Mouse (Mus musculus) heart, postnatal 0 days (tissue): Measurements from ENCODE around the gene Pclo. TPM values are rescaled to one million over a fixed set of nuclear protein-coding genes. Genes with fewer than 3 reads are reported as not detected.

Experiments used
- ATAC-seq: fragments of 200-750 bp; cut with Nextera tagmentation; 2 replicates; pipeline ENCODE4 v1.8.0; 2017; ENCODE audit warnings: low read depth, moderate number of reproducible peaks, moderate library complexity; ENCODE audit not compliant: insufficient read depth
- DNase-seq: peaks from one replicate; pipeline ENCODE4 v3.0.0-alpha.2; 2016; ENCODE audit warnings: low spot score
- H3K27ac ChIP-seq: fragments of 300-500 bp; sonication (generic); 2 replicates; pipeline ENCODE4 v1.5.1; 2014; ENCODE audit warnings: low read depth, mild to moderate bottlenecking
- H3K27me3 ChIP-seq: fragments of 300-500 bp; sonication (generic); 2 replicates; pipeline ENCODE4 v1.6.1; 2014; ENCODE audit warnings: low read length, mixed read lengths; ENCODE audit not compliant: control insufficient read depth, insufficient read depth
- H3K36me3 ChIP-seq: fragments of 300-500 bp; sonication (generic); replicated peaks from 2 replicates; pipeline ENCODE4 v1.6.1; 2014; ENCODE audit warnings: low read length, mixed read lengths; ENCODE audit not compliant: control insufficient read depth, insufficient read depth
- H3K4me1 ChIP-seq: fragments of 300-500 bp; sonication (generic); 2 replicates; pipeline ENCODE4 v1.6.1; 2014; ENCODE audit warnings: antibody characterized with exemption; ENCODE audit not compliant: control insufficient read depth, insufficient read depth
- H3K4me2 ChIP-seq: fragments of 300-500 bp; sonication (generic); 2 replicates; pipeline ENCODE4 v1.6.1; 2014; ENCODE audit warnings: low read depth, mild to moderate bottlenecking, low read length, moderate library complexity
- H3K4me3 ChIP-seq: fragments of 300-500 bp; sonication (generic); 2 replicates; pipeline ENCODE4 v1.5.1; 2014; ENCODE audit warnings: low read depth, low read length
- H3K9ac ChIP-seq: fragments of 300-500 bp; sonication (generic); replicated peaks from 2 replicates; pipeline ENCODE4 v1.6.1; 2014; ENCODE audit warnings: low read depth, low read length, mixed read lengths
- H3K9me3 ChIP-seq: fragments of 300-500 bp; sonication (generic); replicated peaks from 2 replicates; pipeline ENCODE4 v1.6.1; 2016; ENCODE audit warnings: low read length; ENCODE audit not compliant: control insufficient read depth
- CTCF ChIP-seq: IDR thresholded peaks from 2 replicates; pipeline ENCODE4 v1.5.1; 2016; ENCODE audit warnings: antibody characterized with exemption, control low read depth, low read depth
- EP300 ChIP-seq: IDR thresholded peaks from 2 replicates; pipeline ENCODE4 v1.6.1; 2016; ENCODE audit warnings: antibody characterized with exemption, low read depth
- WGBS: fragments of 180-500 bp; shearing (Covaris S2); extraction: QIAGEN DNeasy Blood & Tissue Kit; methylation state at CpG from one replicate; pipeline ENCODE4 v1.1.7; 2014; 5-methylcytosine and 5-hydroxymethylcytosine counted together
- polyA plus RNA-seq: library from polyadenylated mRNA; unstranded; fragments of >200 nt; fragmentation: Nextera tagmentation; extraction: Ambion mirVana; gene quantifications from 2 replicates; pipeline ENCODE4 v1.2.1, GENCODE M21; 2015
- total RNA-seq: library from RNA; depleted of rRNA; stranded (reverse); fragments of >200 nt; gene quantifications from 2 replicates; pipeline ENCODE4 v1.2.3, GENCODE M21; 2014; ENCODE audit warnings: low replicate concordance

Pclo gene
- total and polyA plus RNA-seq, 2 experiments from 2014 or later: 0.04 TPM

DNA sequence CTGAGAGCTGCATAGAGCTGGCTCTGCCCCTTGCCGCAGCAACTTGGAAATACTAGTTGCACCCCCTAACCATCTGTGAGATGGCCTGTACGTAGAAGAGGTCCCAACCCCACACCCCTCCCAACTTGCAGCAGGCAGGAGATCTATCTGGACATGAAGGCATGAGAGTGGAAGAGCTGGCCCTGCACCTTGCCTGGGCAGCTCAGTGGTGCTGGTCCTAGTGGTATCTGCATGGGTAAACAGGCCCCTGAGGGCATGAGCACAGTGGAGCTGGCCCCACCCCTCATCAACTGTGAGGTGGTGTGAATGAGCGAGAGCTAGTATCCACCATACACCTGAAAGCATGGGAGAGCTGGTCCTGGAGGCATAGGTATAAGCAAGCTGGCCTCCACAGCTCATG is 60.9 kb downstream of the Pclo start:
- DNase-seq (no peak), ATAC-seq (no peak)
- no peak overlapping the region for H3K9ac ChIP-seq
- no peak overlapping the region for H3K27ac ChIP-seq
- H3K4me2 ChIP-seq: no peak overlapping the region
- H3K4me3 ChIP-seq: no peak overlapping the region
- H3K9me3 ChIP-seq: no peaks in the 10 kb centered on the region
- H3K27me3 ChIP-seq: no peaks in the 10 kb centered on the region
- H3K4me1 ChIP-seq: no peaks in the 10 kb centered on the region
- H3K36me3 ChIP-seq: no peaks in the 10 kb centered on the region
- 81% methylated on average over 3 of the region's 3 CpGs for WGBS
- TF ChIP-seq EP300: no peak
- TF ChIP-seq CTCF: no peak

GRCm38 (mm10) chr5:14591479-14591878 is 76.8 kb downstream of the Pclo start:
- H3K9ac ChIP-seq: no peak overlapping the region
- H3K27me3 ChIP-seq: no peaks in the 10 kb centered on the region
- no peaks in the 10 kb centered on the region for H3K4me1 ChIP-seq
- H3K36me3 ChIP-seq: no peaks in the 10 kb centered on the region
- H3K4me2 ChIP-seq: no peak overlapping the region
- H3K4me3 ChIP-seq: no peak overlapping the region
- WGBS: 69% methylated on average over 3 of the region's 3 CpGs
- DNase-seq (no peak), ATAC-seq (no peak)
- no peak for TF ChIP-seq EP300
- H3K27ac ChIP-seq: no peak overlapping the region
- H3K9me3 ChIP-seq: no peaks in the 10 kb centered on the region

DNA sequence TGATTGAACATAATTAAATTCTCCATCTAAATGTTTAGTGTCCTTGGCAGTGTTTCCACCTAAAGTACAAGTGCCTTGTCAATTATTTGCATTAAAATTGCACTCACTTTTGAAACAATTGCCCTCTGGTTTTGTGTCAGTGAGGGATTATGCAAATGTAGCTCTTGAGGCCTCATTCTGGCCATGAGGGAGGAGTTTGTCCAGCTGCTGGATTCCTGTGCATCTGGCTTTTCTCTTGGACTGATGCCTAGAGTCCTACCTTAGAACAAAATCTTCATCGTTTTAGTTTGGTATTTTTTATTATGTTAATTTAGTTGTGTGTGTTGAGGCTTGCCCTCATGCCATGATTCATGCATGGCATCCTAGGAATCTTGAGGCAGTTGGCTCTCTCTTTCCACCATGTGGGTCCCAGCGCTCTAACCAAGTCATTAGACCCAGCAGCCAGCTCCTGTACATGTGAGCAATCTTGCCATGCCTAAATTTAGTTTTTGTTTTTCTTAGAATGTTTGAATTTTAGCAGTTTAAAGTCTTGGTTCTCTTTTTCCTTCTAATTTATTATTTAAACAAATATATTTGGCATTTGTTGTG is 80.8 kb downstream of the Pclo start:
- no peak overlapping the region for H3K4me2 ChIP-seq
- no peaks in the 10 kb centered on the region for H3K9me3 ChIP-seq
- TF ChIP-seq CTCF: no peak
- TF ChIP-seq EP300: no peak
- no peaks in the 10 kb centered on the region for H3K36me3 ChIP-seq
- no peak for DNase-seq
- H3K4me1 ChIP-seq: no peaks in the 10 kb centered on the region
- no peaks in the 10 kb centered on the region for H3K27me3 ChIP-seq
- H3K27ac ChIP-seq: no peak overlapping the region
- 55% methylated on average over 2 of the region's 2 CpGs for WGBS
- H3K9ac ChIP-seq: no peak overlapping the region
- H3K4me3 ChIP-seq: no peak overlapping the region
- ATAC-seq: no peak

GRCm38 (mm10) chr5:14608318-14608717 is 93.6 kb downstream of the Pclo start:
- H3K4me2 ChIP-seq: no peak overlapping the region
- no peak overlapping the region for H3K4me3 ChIP-seq
- DNase-seq (no peak), ATAC-seq (no peak)
- WGBS: 45% methylated on average over 1 of the region's 1 CpGs
- H3K27me3 ChIP-seq: no peaks in the 10 kb centered on the region
- H3K4me1 ChIP-seq: no peaks in the 10 kb centered on the region
- H3K27ac ChIP-seq: no peak overlapping the region
- H3K36me3 ChIP-seq: no peaks in the 10 kb centered on the region
- peaks cover 3% of the 10 kb centered on the region; the same call in 1 of the 2 replicates for H3K9me3 ChIP-seq
- no peak overlapping the region for H3K9ac ChIP-seq
- no peak for TF ChIP-seq CTCF
- no peak for TF ChIP-seq EP300

DNA sequence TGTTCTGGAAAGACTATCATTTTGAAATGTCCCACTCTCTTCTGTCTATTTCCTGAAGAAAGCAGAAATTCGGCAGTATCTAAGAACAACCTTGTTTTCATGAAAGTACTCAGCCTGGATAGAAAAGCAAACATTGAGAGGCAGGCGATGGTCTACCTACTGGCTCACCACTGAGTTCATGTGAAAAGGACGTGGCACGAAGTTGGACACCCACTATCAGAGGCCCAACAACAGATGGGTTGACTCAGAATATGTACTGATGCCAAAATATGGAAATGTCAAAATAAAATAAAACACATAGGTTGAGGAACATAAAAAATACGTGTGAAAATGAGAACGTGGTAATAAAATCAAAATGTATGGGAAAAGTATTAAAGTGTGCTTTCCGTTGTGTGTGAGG is 106.4 kb downstream of the Pclo start:
- H3K36me3 ChIP-seq: no peaks in the 10 kb centered on the region
- DNase-seq: no peak
- no peak overlapping the region for H3K4me3 ChIP-seq
- no peaks in the 10 kb centered on the region for H3K4me1 ChIP-seq
- no peak overlapping the region for H3K4me2 ChIP-seq
- H3K27ac ChIP-seq: no peak overlapping the region
- H3K9ac ChIP-seq: no peak overlapping the region
- WGBS: 75% methylated on average over 7 of the region's 7 CpGs
- ATAC-seq: no peak
- H3K27me3 ChIP-seq: no peaks in the 10 kb centered on the region
- TF ChIP-seq CTCF (no peak), EP300 (no peak)
- no peaks in the 10 kb centered on the region for H3K9me3 ChIP-seq

- no peak for TF ChIP-seq CTCF
- no peak for TF ChIP-seq EP300
- no peak overlapping the region for H3K4me2 ChIP-seq
- H3K27me3 ChIP-seq: no peaks in the 10 kb centered on the region
- H3K27ac ChIP-seq: no peak overlapping the region
- 52% methylated on average over 7 of the region's 7 CpGs for WGBS
- DNase-seq: no peak
- H3K9me3 ChIP-seq: no peaks in the 10 kb centered on the region
- H3K4me3 ChIP-seq: no peak overlapping the region
- no peak overlapping the region for H3K9ac ChIP-seq
- no peak for ATAC-seq
- no peaks in the 10 kb centered on the region for H3K36me3 ChIP-seq
- no peaks in the 10 kb centered on the region for H3K4me1 ChIP-seq
Measured at GRCm38 (mm10) chr5:14623360-14623759, 108.6 kb downstream of the Pclo start.
